Mouse (Mus musculus): ENCODE results near the gene Arnt2.

- TF ChIP-seq CTCF (IDR thresholded peaks at IDR 0.05; ENCODE audit: low read depth, low read length): no peak
- TF ChIP-seq GATA1 (IDR thresholded peaks at IDR 0.05; ENCODE audit: borderline replicate concordance, low read length): no peak
- TF ChIP-seq TAL1 (conservative IDR thresholded peaks at IDR 0.05; ENCODE audit: low read depth, low read length): no peak
Measured at GRCm38 (mm10) chr7:84307329-84307925, 102.5 kb downstream of the Arnt2 start.

All from G1E (cell line).